Mouse (Mus musculus): ENCODE results near the gene Olfr109. TPM values are rescaled to one million over a fixed set of nuclear protein-coding genes. Genes with fewer than 3 reads are reported as not detected.

Olfr109 gene
- polyA plus RNA-seq (2016; fragmentation: Nextera tagmentation; extraction: Ambion mirVana): not detected in 2 replicates

DNA sequence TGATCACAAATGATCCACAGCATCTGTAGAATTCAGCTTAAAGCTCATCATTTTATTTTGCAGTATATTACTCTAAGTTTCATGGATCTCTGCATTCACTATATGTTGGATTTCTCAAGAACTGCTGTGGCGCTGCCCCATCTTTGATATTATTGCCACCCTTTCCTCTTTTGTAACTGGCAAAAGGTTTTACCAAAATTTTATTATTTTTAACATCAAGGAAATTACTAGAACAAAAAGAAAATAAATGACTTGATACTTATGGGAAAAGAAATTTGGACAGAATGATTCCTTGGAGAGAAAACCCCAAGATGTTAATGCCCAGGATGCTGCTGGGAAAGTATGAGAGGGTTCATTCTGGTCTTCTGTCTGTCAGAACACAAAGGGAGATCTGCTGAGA, at the start of gene Olfr109:
TSS of gene Olfr109 (plus strand) at position 301 of the 400 bp plus-strand sequence.
- no peak within 1 kb of the TSS for H3K9ac ChIP-seq
- no peak within 1 kb of the TSS for H3K4me2 ChIP-seq (replicated peaks)
- H3K27me3 ChIP-seq (replicated peaks): no peaks in the 10 kb centered on the region
- 96% methylated on average over 1 of the region's 1 CpGs for WGBS
- no peaks in the 10 kb centered on the region for H3K4me1 ChIP-seq
- ATAC-seq (ENCODE audit: low FRiP score, low read depth): no peak
- H3K9me3 ChIP-seq: no peaks in the 10 kb centered on the region
- no peak within 1 kb of the TSS for H3K4me3 ChIP-seq
- no peaks in the 10 kb centered on the region for H3K36me3 ChIP-seq
- no peak within 1 kb of the TSS for H3K27ac ChIP-seq

DNA sequence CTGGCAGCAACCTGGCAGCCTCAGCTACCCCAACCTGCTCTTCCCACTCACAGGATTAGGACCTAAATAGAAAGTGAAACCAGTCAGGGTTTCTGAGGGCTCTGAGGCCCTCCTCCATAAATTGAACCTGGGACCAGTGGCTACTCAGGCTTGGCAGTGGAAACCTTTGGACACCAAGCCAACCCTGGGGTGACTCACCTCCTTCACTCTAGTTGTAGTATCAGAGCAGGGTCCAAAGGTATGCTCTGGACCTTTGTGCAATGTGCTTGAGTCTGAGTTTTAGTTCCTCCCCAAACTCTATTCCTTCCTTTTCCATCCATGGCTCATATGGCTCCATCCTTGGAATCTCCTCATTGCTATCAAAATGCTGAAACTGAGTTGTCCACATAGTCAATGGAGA, 45.3 kb upstream of the Olfr109 start:
- H3K4me1 ChIP-seq: no peaks in the 10 kb centered on the region
- H3K36me3 ChIP-seq: no peaks in the 10 kb centered on the region
- H3K4me2 ChIP-seq (replicated peaks): no peak overlapping the region
- H3K27ac ChIP-seq: no peak overlapping the region
- ATAC-seq (ENCODE audit: low FRiP score, low read depth): no peak
- H3K9ac ChIP-seq: no peak overlapping the region
- no peaks in the 10 kb centered on the region; the same call in 1 of the 2 replicates for H3K9me3 ChIP-seq
- no peaks in the 10 kb centered on the region for H3K27me3 ChIP-seq (replicated peaks)
- no peak overlapping the region for H3K4me3 ChIP-seq

DNA sequence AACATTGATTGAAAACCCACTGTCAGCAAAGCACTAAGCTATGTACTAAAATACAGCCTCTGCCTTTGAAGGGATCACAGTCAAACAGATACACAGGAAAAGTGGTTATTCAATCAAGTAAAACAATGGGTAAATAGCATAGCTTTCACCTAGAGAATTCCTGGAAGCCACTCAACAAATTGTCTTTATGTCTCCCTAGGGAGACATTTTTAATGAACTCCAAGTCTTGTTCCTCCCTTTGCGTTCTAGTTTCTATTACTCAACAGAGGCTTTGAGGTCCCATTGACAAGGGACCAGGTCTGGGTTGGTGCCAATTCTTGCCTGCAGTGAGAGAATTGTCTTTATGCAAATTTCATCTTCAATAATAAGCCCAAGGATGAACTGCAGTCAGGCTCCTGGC, 13.5 kb upstream of the Olfr109 start, which contains the start of gene Olfr108:
TSS of gene Olfr108 (plus strand) at position 301 of the 400 bp plus-strand sequence.
- ATAC-seq (ENCODE audit: low FRiP score, low read depth): no peak
- Histone ChIP-seq H3K9me3 (no peaks in the 10 kb centered on the region), H3K9ac (no peak within 1 kb of the TSS), H3K4me3 (no peak within 1 kb of the TSS), H3K27ac (no peak within 1 kb of the TSS), H3K4me1 (no peaks in the 10 kb centered on the region), H3K4me2 (replicated peaks) (no peak within 1 kb of the TSS), H3K27me3 (replicated peaks) (no peaks in the 10 kb centered on the region), H3K36me3 (no peaks in the 10 kb centered on the region)
- WGBS: 88% methylated on average over 1 of the region's 1 CpGs

DNA sequence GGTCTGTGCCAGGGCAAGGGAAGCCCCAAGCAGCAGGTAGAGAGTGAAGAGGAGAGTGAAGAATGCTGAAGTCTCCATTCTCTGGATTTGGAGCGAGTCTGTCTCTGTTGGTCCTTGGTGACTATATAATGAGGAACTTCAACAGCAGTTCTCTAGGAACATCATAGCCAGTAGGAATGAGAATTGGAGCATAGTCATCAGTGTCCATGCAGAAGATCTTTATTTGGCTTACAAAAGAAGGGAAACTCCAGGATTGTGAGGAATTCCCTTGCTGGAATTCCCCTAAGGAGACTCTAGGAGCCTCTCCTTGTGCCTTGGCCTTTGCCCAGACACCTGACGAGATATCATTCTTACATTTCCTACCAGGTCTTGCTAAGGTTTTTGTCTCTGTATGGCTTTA, 24.7 kb downstream of the Olfr109 start, which contains the start of gene H2-M2:
TSS of gene H2-M2 (minus strand) at position 101 of the 400 bp plus-strand sequence.
- H3K36me3 ChIP-seq: no peaks in the 10 kb centered on the region
- no peaks in the 10 kb centered on the region for H3K27me3 ChIP-seq (replicated peaks)
- no peak within 1 kb of the TSS for H3K4me2 ChIP-seq (replicated peaks)
- no peak within 1 kb of the TSS for H3K27ac ChIP-seq
- no peaks in the 10 kb centered on the region for H3K9me3 ChIP-seq
- H3K9ac ChIP-seq: no peak within 1 kb of the TSS
- 75% methylated on average over 2 of the region's 2 CpGs for WGBS
- no peak within 1 kb of the TSS for H3K4me3 ChIP-seq
- no peak for ATAC-seq (ENCODE audit: low FRiP score, low read depth)
- no peaks in the 10 kb centered on the region for H3K4me1 ChIP-seq

DNA sequence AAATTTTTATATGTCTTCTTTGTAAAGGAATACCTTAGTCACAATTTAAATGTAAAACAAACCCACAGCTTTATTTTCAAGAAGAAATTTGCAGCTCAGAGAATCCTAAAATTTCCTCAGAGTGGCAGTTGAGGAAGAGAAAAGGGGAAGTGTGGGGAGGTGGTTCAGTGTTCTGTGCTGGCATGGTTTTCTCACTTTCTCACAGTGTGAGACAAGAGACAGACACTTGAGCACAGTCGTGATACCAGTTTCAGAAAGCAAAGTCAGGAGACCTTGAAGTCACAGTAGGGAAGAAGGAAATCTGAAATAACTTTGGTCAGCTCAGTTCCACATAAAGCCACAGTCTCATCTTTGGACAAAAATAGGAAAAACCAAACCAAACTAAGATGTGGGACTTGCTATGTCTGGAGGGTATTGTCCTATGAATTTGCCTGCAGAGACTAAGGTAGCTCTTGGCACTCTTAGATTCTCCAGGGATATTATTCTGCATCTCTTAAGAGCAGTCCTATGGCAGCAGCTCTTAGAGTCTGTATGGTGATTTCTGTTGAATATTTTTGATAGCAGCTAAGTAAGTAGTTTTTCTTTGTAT, 33.3 kb downstream of the Olfr109 start, which contains the start of gene Olfr110:
TSS of gene Olfr110 (plus strand) at position 539 of the 589 bp plus-strand sequence.
- 74% methylated on average over 1 of the region's 1 CpGs for WGBS
- no peak for ATAC-seq (ENCODE audit: low FRiP score, low read depth)
- Histone ChIP-seq H3K9me3 (no peaks in the 10 kb centered on the region), H3K4me2 (replicated peaks) (no peak within 1 kb of the TSS), H3K4me1 (no peaks in the 10 kb centered on the region), H3K27ac (no peak within 1 kb of the TSS), H3K9ac (no peak within 1 kb of the TSS), H3K4me3 (no peak within 1 kb of the TSS), H3K27me3 (replicated peaks) (no peaks in the 10 kb centered on the region), H3K36me3 (no peaks in the 10 kb centered on the region)

DNA sequence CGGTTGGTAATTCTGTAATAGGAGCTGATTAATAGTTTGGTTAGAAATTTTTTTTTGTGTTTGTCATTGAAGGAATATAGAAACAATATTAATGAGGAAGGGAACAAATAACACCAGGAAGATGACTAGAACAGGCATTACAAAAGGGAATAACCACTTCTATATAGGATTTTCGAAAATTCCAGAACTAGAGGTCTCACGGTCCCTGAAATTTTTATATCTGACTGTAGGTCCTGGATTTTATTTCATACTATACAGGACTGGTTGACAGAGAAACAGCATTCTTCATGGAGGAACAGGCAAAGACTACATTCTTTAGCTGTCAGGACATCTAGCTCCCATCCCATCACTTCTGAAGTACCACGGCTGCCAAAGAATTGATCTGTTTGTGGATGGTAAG, 49.0 kb downstream of the Olfr109 start, which contains the start of gene Olfr111:
TSS of gene Olfr111 (plus strand) at position 301 of the 400 bp plus-strand sequence.
- ATAC-seq (ENCODE audit: low FRiP score, low read depth): no peak
- WGBS: 87% methylated on average over 4 of the region's 4 CpGs
- Histone ChIP-seq H3K9ac (no peak within 1 kb of the TSS), H3K27ac (no peak within 1 kb of the TSS), H3K4me2 (replicated peaks) (no peak within 1 kb of the TSS), H3K4me3 (no peak within 1 kb of the TSS), H3K9me3 (no peaks in the 10 kb centered on the region), H3K4me1 (no peaks in the 10 kb centered on the region), H3K27me3 (replicated peaks) (no peaks in the 10 kb centered on the region), H3K36me3 (no peaks in the 10 kb centered on the region)

Other genes with a start within 250 kb of the Olfr109 start
- not detected in 2 replicates for gene Olfr95, start 245.8 kb upstream of the Olfr109 start, polyA plus RNA-seq (2016; fragmentation: Nextera tagmentation; extraction: Ambion mirVana)
- gene Olfr96, start 238.8 kb upstream of the Olfr109 start, polyA plus RNA-seq (2016; fragmentation: Nextera tagmentation; extraction: Ambion mirVana): not detected in 2 replicates
- not detected in 2 replicates for gene Olfr97, start 221.6 kb upstream of the Olfr109 start, polyA plus RNA-seq (2016; fragmentation: Nextera tagmentation; extraction: Ambion mirVana)
- not detected in 2 replicates for gene Olfr98, start 195.2 kb upstream of the Olfr109 start, polyA plus RNA-seq (2016; fragmentation: Nextera tagmentation; extraction: Ambion mirVana)
- 0.64 and 1.1 TPM in 2 replicates for gene H2-M3, start 188.7 kb upstream of the Olfr109 start, polyA plus RNA-seq (2016; fragmentation: Nextera tagmentation; extraction: Ambion mirVana)
- not detected in 2 replicates for gene Olfr99, start 175.5 kb upstream of the Olfr109 start, polyA plus RNA-seq (2016; fragmentation: Nextera tagmentation; extraction: Ambion mirVana)
- gene Olfr101, start 154.6 kb upstream of the Olfr109 start, polyA plus RNA-seq (2016; fragmentation: Nextera tagmentation; extraction: Ambion mirVana): not detected in 2 replicates
- gene Olfr102, start 141.9 kb upstream of the Olfr109 start, polyA plus RNA-seq (2016; fragmentation: Nextera tagmentation; extraction: Ambion mirVana): not detected in 2 replicates
- not detected in 2 replicates for gene Olfr103, start 119.2 kb upstream of the Olfr109 start, polyA plus RNA-seq (2016; fragmentation: Nextera tagmentation; extraction: Ambion mirVana)
- gene Olfr104-ps, start 99.3 kb upstream of the Olfr109 start, polyA plus RNA-seq (2016; fragmentation: Nextera tagmentation; extraction: Ambion mirVana): not detected in 2 replicates
- not detected in 2 replicates for gene Olfr105-ps, start 79.9 kb upstream of the Olfr109 start, polyA plus RNA-seq (2016; fragmentation: Nextera tagmentation; extraction: Ambion mirVana)
- gene Olfr106-ps, start 68.5 kb upstream of the Olfr109 start, polyA plus RNA-seq (2016; fragmentation: Nextera tagmentation; extraction: Ambion mirVana): not detected in 2 replicates
- not detected in 2 replicates for gene Olfr107, start 59.7 kb upstream of the Olfr109 start, polyA plus RNA-seq (2016; fragmentation: Nextera tagmentation; extraction: Ambion mirVana)
- not detected in 2 replicates for gene Olfr108, start 13.4 kb upstream of the Olfr109 start, polyA plus RNA-seq (2016; fragmentation: Nextera tagmentation; extraction: Ambion mirVana)
- not detected in 2 replicates for gene H2-M2, start 24.6 kb downstream of the Olfr109 start, polyA plus RNA-seq (2016; fragmentation: Nextera tagmentation; extraction: Ambion mirVana)
- not detected in 2 replicates for gene Olfr110, start 33.6 kb downstream of the Olfr109 start, polyA plus RNA-seq (2016; fragmentation: Nextera tagmentation; extraction: Ambion mirVana)
- gene Olfr111, start 49.1 kb downstream of the Olfr109 start, polyA plus RNA-seq (2016; fragmentation: Nextera tagmentation; extraction: Ambion mirVana): not detected in 2 replicates
- gene Olfr112, start 110.5 kb downstream of the Olfr109 start, polyA plus RNA-seq (2016; fragmentation: Nextera tagmentation; extraction: Ambion mirVana): not detected in 2 replicates
- not detected in 2 replicates for gene Olfr113, start 118.7 kb downstream of the Olfr109 start, polyA plus RNA-seq (2016; fragmentation: Nextera tagmentation; extraction: Ambion mirVana)
- not detected in 2 replicates for gene Olfr114, start 133.8 kb downstream of the Olfr109 start, polyA plus RNA-seq (2016; fragmentation: Nextera tagmentation; extraction: Ambion mirVana)
- gene Olfr115, start 168.2 kb downstream of the Olfr109 start, polyA plus RNA-seq (2016; fragmentation: Nextera tagmentation; extraction: Ambion mirVana): not detected in 2 replicates
- not detected in 2 replicates for gene Olfr116, start 168.3 kb downstream of the Olfr109 start, polyA plus RNA-seq (2016; fragmentation: Nextera tagmentation; extraction: Ambion mirVana)
- gene Olfr117, start 204.9 kb downstream of the Olfr109 start, polyA plus RNA-seq (2016; fragmentation: Nextera tagmentation; extraction: Ambion mirVana): not detected in 2 replicates
- gene Olfr118, start 208.1 kb downstream of the Olfr109 start, polyA plus RNA-seq (2016; fragmentation: Nextera tagmentation; extraction: Ambion mirVana): not detected in 2 replicates
- gene Olfr119, start 237.6 kb downstream of the Olfr109 start, polyA plus RNA-seq (2016; fragmentation: Nextera tagmentation; extraction: Ambion mirVana): not detected in 2 replicates